Mouse (Mus musculus) gastrocnemius, postnatal 14 days (tissue): ENCODE measurements around the gene Adarb2. TPM values are rescaled to one million over a fixed set of nuclear protein-coding genes. Genes with fewer than 3 reads are reported as not detected.

ENCODE experiments used
- DNase-seq: peaks from one replicate; pipeline ENCODE4 v3.0.0; 2021; ENCODE audit warnings: mixed read lengths
- intact Hi-C: fragments of 180-260 bp; cut with DNase I; formaldehyde crosslinking; loops from one replicate; pipeline ENCODE4 v1.15.1; 2025; ENCODE audit warnings: low total_unique reads
- total RNA-seq, 2 experiments: library from RNA; stranded (reverse); gene quantifications; 2 replicates each; pipeline ENCODE4 v1.2.3; 2021

Adarb2 gene
- total RNA-seq, 2 experiments from 2014 or later = 0.06 to 0.07 TPM

DNA sequence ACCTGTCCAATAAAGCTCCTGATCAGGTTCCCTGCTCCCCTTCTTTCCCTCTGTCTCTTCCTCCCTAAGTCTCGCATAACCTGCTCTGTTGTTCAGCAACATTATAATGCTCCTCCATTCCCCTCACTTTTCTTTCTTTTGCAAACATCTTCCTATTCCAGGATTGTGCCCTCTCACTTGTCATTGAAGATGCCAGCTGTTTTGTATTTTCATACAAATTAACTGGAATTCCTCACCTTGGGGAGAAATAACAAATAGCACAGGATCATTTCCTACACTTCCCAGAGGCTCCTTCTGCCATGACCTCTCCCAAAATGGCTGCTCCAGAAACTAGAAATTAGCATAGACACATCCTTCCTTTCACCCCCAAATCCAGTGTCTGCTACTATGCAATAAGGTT, 276.1 kb downstream of the Adarb2 start:
- intact Hi-C loops = no loop called here
- DNase-seq = no peak

DNA sequence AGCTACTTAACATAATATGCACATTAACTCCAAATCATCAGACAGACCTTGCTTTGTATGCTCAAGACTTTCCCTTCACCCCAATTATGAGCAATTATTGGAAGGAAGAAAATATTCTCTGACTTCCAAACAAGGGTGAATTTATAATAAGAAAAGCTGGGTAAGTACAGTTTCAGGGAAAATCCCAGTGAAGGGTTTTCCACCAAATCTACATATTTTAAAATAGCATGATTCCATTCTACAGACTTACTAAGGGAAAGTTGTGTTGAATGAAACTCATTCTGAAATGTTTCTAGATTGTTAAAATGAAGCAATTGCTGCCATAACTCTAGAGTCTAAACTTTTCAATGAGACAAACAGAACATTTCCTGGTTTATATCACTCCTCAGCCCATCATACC, 277.3 kb downstream of the Adarb2 start:
- DNase-seq = no peak
- intact Hi-C loops = no loop called here

DNA sequence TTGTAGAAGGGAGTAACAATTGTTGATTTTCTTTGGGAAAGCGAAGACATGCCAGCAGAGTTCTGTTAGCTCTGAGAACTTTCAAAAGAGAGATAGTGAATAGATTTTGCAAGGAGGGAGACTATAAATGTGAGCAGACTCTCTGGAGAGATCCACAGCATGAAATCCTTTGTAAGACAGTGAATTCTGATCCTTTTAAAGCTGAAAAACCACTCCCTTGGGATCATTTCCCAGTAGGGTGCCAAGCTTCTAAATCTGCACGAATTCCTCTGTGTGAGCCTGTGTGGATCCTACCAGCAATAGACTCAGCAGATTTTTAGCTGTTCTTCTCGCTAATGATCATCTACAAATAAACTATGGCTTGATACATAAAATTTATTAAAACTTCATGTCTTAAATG, 278.7 kb downstream of the Adarb2 start:
- intact Hi-C loops = no loop called here
- DNase-seq = no peak

- intact Hi-C loops = no loop called here
- DNase-seq = peak; percentile 20
Observed at GRCm38 (mm10) chr13:8484592-8485272, 282.1 kb downstream of the Adarb2 start.

DNA sequence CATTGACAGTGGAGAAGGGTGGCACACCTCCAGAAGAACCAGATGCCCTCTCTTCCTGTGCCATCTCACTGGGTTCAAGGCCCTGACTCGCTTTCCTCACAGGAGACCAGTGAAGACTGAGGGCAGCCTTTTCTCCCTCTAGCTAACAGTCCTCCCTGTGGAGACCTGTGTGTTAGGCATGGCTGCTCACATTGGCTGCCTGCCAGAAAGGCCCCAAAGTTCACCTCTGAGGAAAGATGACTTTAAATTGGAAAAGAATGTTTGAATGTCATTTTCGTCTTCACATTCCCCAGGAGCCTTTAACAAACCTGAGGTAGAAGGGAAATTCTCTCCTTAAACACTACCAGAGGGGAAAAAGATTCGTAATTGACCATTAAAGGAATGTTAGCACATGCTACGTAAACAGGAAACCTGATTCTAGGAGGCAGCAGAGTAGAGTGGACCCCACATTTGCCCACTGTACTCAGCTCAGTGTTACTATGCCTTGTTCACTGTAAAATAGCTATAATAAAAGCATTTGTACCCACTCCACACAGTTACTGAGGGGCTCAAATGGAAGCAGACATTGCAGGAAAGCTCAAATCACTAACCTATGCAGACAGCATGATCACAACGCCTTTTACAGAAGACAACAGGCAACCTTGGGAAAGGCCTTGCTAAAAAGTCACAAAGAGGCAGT, 285.2 kb downstream of the Adarb2 start:
- DNase-seq = no peak
- intact Hi-C loops = no loop called here

GRCm38 (mm10) chr13:8493363-8493762, 290.7 kb downstream of the Adarb2 start:
- DNase-seq = no peak
- intact Hi-C loops = no loop called here

DNA sequence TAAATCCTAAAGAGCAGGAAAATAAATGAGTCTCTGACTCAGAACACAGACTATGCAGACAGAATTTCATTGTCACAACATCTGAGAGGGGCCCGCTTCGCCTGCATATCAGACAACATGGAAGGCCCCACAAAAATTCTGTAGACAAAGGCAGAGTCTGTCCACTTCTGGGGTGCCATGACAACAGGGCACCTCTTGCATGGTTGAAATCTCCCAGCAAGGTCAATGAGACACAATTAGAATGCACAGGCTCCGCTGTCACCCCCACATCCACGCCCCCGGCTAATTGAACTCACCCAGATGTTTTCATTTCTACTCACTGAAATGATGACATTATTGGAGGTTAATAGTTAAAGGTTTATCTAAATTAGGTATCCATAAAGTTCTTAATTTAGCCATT, 296.9 kb downstream of the Adarb2 start:
- intact Hi-C loops = no loop called here
- DNase-seq = no peak

GRCm38 (mm10) chr13:8511069-8511817, 308.6 kb downstream of the Adarb2 start:
- intact Hi-C loops = no loop called here
- DNase-seq = no peak

GRCm38 (mm10) chr13:8515979-8516715, 313.5 kb downstream of the Adarb2 start:
- intact Hi-C loops = no loop called here
- DNase-seq = no peak

DNA sequence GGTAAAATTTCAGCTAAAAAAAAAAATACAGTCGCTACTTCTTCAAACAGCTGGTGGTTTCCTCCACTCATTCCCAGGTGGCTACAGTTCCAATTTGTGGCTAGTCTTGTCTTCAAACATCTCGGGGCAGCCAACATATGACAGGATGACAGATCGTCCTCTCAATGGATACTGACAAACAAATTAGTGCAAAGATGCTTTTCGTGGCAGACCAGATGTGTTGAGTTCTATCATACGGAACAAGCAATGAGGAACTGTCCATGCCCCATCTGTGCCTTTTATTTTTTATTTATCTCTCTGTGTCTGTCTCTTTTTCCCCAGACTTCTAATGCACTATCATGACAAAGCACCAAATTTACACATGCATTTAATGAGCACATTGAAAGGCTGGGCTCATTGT, 316.5 kb downstream of the Adarb2 start:
- intact Hi-C loops = no loop called here
- DNase-seq = no peak

DNA sequence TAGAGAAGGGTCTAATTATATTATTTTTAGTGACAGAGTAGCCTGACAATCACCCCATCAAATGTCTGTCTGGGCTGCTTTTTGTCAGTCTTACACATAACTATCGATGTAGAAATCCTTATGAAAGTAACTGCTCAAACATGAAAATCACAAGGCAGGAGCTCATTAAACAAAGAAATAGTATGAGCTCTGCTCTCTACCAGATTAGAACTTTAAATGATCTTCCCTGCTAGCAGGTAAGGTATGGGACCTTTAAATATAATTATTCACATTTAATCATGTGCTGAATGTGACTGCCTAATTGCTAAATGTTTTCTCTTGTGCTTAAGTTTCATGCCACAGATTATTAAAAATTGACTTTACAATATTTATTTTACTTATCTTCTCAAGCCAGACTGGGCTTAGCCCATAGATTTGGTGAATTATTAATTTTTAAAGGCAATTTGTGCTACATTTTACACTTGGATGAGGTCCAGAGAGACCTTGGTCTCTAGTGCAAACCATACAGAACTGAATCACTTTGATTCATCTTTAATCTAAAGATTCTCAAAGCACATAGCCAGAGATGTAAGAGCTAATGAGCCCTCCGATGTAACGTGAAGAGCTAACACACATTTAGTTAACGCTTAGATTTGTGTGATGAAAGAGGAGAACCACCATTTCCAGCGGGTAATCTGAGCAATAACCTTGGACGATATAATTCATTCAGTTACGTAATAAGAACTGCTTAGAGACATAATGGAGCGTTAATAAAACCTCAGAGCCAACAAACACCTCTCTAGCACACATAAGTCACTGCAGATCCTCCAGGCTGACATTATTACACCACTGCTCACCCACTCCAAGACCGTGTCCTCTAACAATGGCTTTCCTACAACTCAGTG, 323.3 kb downstream of the Adarb2 start:
- intact Hi-C loops = no loop called here
- DNase-seq = no peak

- DNase-seq = no peak
Observed at GRCm38 (mm10) chr13:8534265-8535113, 331.8 kb downstream of the Adarb2 start.

DNA sequence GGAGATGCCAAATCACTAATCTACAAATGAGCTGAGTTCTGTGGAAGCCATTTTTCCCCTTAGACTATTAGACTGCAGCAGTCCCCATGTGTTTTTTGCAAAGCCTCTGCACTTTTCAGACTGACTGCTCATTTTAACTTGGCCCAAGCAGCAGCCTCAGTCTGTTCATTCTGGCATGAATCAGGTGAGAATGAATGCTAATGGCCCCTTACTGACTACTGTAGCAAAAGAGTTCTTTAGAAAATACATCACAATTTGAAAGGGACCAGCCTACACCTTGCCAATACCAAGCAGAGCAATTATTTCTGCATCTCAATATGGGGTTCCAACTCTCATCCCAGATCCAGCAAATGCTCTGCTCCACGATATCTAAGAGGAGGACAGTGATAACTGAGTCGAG, 335.8 kb downstream of the Adarb2 start:
- no peak for DNase-seq
- intact Hi-C loops = no loop called here

More at GRCm38 (mm10) chr13:8534265-8535113, 331.8 kb downstream of the Adarb2 start:
- intact Hi-C loops = no loop called here

GRCm38 (mm10) chr13:8538896-8539295, 336.2 kb downstream of the Adarb2 start:
- no peak for DNase-seq

DNA sequence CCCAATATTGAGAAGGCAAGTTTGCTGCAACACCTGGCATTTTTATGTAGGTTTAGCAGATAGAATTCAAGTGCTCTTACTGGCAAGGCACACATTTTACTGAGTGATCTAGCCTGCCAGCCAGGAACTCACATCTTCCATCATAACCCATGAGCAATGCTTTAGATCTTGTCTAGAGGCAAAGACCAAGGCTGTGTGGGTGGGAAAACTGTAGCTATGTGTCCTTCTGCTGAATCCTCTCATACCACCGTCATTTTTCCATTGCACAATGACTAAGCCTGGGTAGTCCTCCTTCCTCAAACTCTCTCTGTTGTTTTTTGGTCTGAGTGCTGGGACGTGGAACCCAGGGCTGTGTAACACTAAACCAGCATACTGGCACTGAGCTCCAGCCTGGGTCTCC, 340.0 kb downstream of the Adarb2 start:
- intact Hi-C loops = no loop called here
- DNase-seq = no peak

More at GRCm38 (mm10) chr13:8538896-8539295, 336.2 kb downstream of the Adarb2 start:
- intact Hi-C loops = no loop called here

- no peak for DNase-seq
- intact Hi-C loops = no loop called here
Observed at GRCm38 (mm10) chr13:8552242-8552641, 349.6 kb downstream of the Adarb2 start.

DNA sequence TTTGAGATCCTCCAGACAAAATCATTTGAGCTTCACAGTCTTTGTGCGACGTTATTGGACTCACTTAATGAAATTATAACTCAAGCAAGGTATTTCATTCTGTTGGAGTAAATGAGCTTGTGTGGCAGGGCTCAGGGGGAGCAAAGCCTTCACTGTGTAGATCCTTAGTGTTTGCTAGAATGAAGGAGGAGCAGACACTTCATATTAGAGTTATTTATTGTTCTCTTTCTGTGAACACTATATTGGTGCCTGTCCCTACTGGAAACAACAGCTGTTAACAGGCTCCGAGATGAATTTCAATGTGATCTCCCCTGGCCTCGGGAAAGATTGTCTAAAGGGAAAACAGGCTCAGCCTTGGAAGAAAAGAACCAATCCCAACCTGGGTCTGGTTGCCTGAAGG, 355.1 kb downstream of the Adarb2 start:
- DNase-seq = no peak
- intact Hi-C loops = no loop called here

DNA sequence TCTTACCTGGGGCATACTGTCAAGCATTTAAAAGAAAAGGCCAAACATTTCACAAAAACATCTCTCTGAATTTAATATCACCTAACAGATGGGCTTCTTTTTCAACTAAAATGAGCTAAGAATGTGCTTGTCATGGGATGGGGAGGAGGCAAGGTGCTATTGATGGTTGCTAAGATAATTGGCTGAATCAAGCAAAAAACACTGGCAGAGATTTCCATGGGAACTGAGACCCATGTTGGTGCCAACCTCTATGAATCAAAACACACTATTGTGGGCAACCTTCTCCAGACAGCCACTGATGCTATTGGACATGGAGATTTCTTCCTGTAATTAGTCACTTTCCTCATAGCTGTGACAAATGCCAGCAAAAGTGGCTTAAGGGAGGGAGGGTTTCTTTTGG, 357.8 kb downstream of the Adarb2 start:
- no peak for DNase-seq
- intact Hi-C loops = no loop called here
